Mouse (Mus musculus) adrenal gland, postnatal 4 days (tissue): ENCODE measurements around the gene Stxbp2. TPM values are rescaled to one million over a fixed set of nuclear protein-coding genes. Genes with fewer than 3 reads are reported as not detected.

Experiments
- DNase-seq, 2 experiments: peaks; one replicate each; pipeline ENCODE4 v3.0.0; 2021 to 2022; ENCODE audit warnings: low spot score in 2 of 2, mixed read lengths in 2 of 2
- total RNA-seq, 2 experiments: library from RNA; stranded (reverse); gene quantifications; 2 replicates each; pipeline ENCODE4 v1.2.3; 2021

Gene Stxbp2
- total RNA-seq, 2 experiments from 2014 or later: 107 to 136 TPM

GRCm38 (mm10) chr8:3679236-3679635 lies 48.5 kb downstream of the Stxbp2 start:
- no peak for DNase-seq

- DNase-seq: no peak
These were observed 48.9 kb downstream of the Stxbp2 start for GRCm38 (mm10) chr8:3679656-3680055.

GRCm38 (mm10) chr8:3682435-3682834 lies 51.7 kb downstream of the Stxbp2 start:
- DNase-seq: no peak

- no peak for DNase-seq
These were observed 52.8 kb downstream of the Stxbp2 start for GRCm38 (mm10) chr8:3683408-3684176.

GRCm38 (mm10) chr8:3684530-3684929 lies 53.8 kb downstream of the Stxbp2 start:
- no peak for DNase-seq

- DNase-seq: no peak
These were observed 54.7 kb downstream of the Stxbp2 start for GRCm38 (mm10) chr8:3685422-3685821.

GRCm38 (mm10) chr8:3687537-3687936 lies 56.8 kb downstream of the Stxbp2 start:
- no peak for DNase-seq

- DNase-seq: no peak
These were observed 60.0 kb downstream of the Stxbp2 start for GRCm38 (mm10) chr8:3690774-3691173.

Other genes starting within 250 kb of the Stxbp2 start
- gene Arhgef18, start 237.9 kb upstream of the Stxbp2 start, total RNA-seq: 10 to 100 TPM; 45.0 to 46.8 TPM
- 10 to 100 TPM; 11.0 to 13.5 TPM for gene Pex11g, start 163.3 kb upstream of the Stxbp2 start, total RNA-seq
- gene Tex45, start 160.1 kb upstream of the Stxbp2 start, total RNA-seq: under 1 TPM; 0.25 to 0.56 TPM
- 10 to 100 TPM; 33.7 to 35.6 TPM for gene Zfp358, start 137.8 kb upstream of the Stxbp2 start, total RNA-seq
- 10 to 100 TPM; 50.5 to 53.2 TPM for gene Mcoln1, start 130.5 kb upstream of the Stxbp2 start, total RNA-seq
- 10 to 100 TPM; 44.4 to 47.5 TPM for gene Pnpla6, start 115.6 kb upstream of the Stxbp2 start, total RNA-seq
- under 1 TPM; 0.34 to 0.50 TPM for gene C330021F23Rik, start 63.0 kb upstream of the Stxbp2 start, total RNA-seq
- gene Camsap3, start 43.7 kb upstream of the Stxbp2 start, total RNA-seq: 10 to 100 TPM; 14.2 to 18.5 TPM
- gene Xab2, start 9.6 kb upstream of the Stxbp2 start, total RNA-seq: 10 to 100 TPM; 48.2 to 48.8 TPM
- gene Pet100, start 9.4 kb upstream of the Stxbp2 start, total RNA-seq: 10 to 100 TPM; 90.1 to 98.4 TPM
- not detected for gene Pcp2, start 5.4 kb upstream of the Stxbp2 start, total RNA-seq
- 1 to 10 TPM; 1.3 to 1.7 TPM for gene Retn, start 24.8 kb downstream of the Stxbp2 start, total RNA-seq
- 1 to 10 TPM; 1.1 to 1.2 TPM for gene Mcemp1, start 34.8 kb downstream of the Stxbp2 start, total RNA-seq
- gene Fcor, start 41.4 kb downstream of the Stxbp2 start, total RNA-seq: 10 to 100 TPM; 14.8 to 14.9 TPM
- gene Trappc5, start 45.3 kb downstream of the Stxbp2 start, total RNA-seq: 10 to 100 TPM; 21.7 to 23.8 TPM
- under 1 TPM in 1 of 2 experiments, not detected in 1; 0.14 TPM for gene Fcer2a, start 63.2 kb downstream of the Stxbp2 start, total RNA-seq
- gene Clec4g, start 89.7 kb downstream of the Stxbp2 start, total RNA-seq: 1 to 10 TPM in 1 of 2 experiments, not detected in 1; 4.1 TPM
- gene Cd209a, start 118.0 kb downstream of the Stxbp2 start, total RNA-seq: not detected
- gene Cd209e, start 223.4 kb downstream of the Stxbp2 start, total RNA-seq: not detected
- not detected for gene Cd209d, start 247.6 kb downstream of the Stxbp2 start, total RNA-seq